Mouse (Mus musculus) cerebellum, adult 2 months (tissue): Measurements from ENCODE around the gene Vgll4.

Experiments
- CTCF ChIP-seq: fragments of 200-500 bp; IDR thresholded peaks from 2 replicates; pipeline ENCODE4 v1.5.1; 2011; ENCODE audit warnings: low read depth, mild to moderate bottlenecking, control low read depth, low read length, moderate library complexity, borderline replicate concordance; ENCODE audit not compliant: insufficient read depth
- POLR2A ChIP-seq: fragments of 200-500 bp; IDR thresholded peaks from 2 replicates; pipeline ENCODE4 v1.6.1; 2011; ENCODE audit warnings: low read length, control low read depth, borderline replicate concordance; ENCODE audit not compliant: insufficient read depth

GRCm38 (mm10) chr6:114842863-114843262 lies 126.9 kb downstream of the Vgll4 start:
- no peak for TF ChIP-seq CTCF
- no peak for TF ChIP-seq POLR2A
